Mouse (Mus musculus) embryonic facial prominence, embryonic 10.5 days (tissue): Measurements from ENCODE around the gene Sap25. TPM values are rescaled to one million over a fixed set of nuclear protein-coding genes. Genes with fewer than 3 reads are reported as not detected.
A peak's percentile ranks its signal among the peaks of the same experiment; 100 is the strongest.

Source experiments
- DNase-seq: peaks from one replicate; pipeline ENCODE4 v3.0.0-alpha.2; 2017; ENCODE audit warnings: low spot score
- H3K27ac ChIP-seq: fragments of 300-500 bp; sonication (generic); replicated peaks from 2 replicates; pipeline ENCODE4 v1.5.1; 2016; ENCODE audit warnings: mild to moderate bottlenecking
- H3K27me3 ChIP-seq: fragments of 300-500 bp; sonication (generic); replicated peaks from 2 replicates; pipeline ENCODE4 v1.6.1; 2016; ENCODE audit warnings: low read depth, mild to moderate bottlenecking; ENCODE audit not compliant: poor library complexity, severe bottlenecking
- H3K36me3 ChIP-seq: fragments of 300-500 bp; sonication (generic); replicated peaks from 2 replicates; pipeline ENCODE4 v1.6.1; 2016; ENCODE audit warnings: mild to moderate bottlenecking, moderate library complexity
- H3K4me1 ChIP-seq: fragments of 300-500 bp; sonication (generic); 2 replicates; pipeline ENCODE4 v1.6.1; 2016
- H3K4me3 ChIP-seq: fragments of 300-500 bp; sonication (generic); 2 replicates; pipeline ENCODE4 v1.5.1; 2016; ENCODE audit warnings: mild to moderate bottlenecking, moderate library complexity
- H3K9me3 ChIP-seq: fragments of 300-500 bp; sonication (generic); 2 replicates; pipeline ENCODE4 v1.6.1; 2016; ENCODE audit warnings: mild to moderate bottlenecking
- WGBS: fragments of 180-500 bp; shearing (Covaris S2); methylation state at CpG from one replicate; pipeline ENCODE4 v1.1.7; 2016; 5-methylcytosine and 5-hydroxymethylcytosine counted together
- polyA plus RNA-seq: library from polyadenylated mRNA; unstranded; fragments of >200 nt; fragmentation: Nextera tagmentation; extraction: Ambion mirVana; gene quantifications from 2 replicates; pipeline ENCODE4 v1.2.1, GENCODE M21; 2016

Gene Sap25
- polyA plus RNA-seq, 1 experiment from 2014 or later = 9.2 TPM

DNA sequence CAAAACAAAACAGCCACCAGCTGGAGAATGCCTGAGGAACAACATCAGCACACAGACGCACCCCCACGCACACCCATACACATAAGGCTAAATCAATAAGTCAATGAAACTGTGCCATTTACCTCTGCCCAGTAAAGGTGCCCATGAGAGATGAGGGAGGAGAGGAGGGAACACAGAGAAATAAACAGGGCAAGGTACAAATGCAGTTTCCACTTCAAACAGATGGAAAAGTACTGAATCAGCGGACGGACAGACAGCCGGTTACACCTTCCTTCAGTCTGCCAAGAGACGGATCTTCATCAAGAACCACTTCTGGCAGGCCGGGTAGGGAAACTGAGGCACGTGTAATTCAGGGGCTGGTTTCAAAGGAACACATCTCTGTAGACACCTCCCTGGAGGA, 33.7 kb downstream of the Sap25 start:
- peaks cover 24% of the 10 kb centered on the region for H3K4me1 ChIP-seq
- no peaks in the 10 kb centered on the region for H3K9me3 ChIP-seq
- H3K27me3 ChIP-seq = no peaks in the 10 kb centered on the region
- no peak for DNase-seq
- H3K36me3 ChIP-seq = peaks cover 31% of the 10 kb centered on the region
- no peak overlapping the region for H3K4me3 ChIP-seq
- H3K27ac ChIP-seq = no peak overlapping the region
- 93% methylated on average over 8 of the region's 8 CpGs for WGBS

DNA sequence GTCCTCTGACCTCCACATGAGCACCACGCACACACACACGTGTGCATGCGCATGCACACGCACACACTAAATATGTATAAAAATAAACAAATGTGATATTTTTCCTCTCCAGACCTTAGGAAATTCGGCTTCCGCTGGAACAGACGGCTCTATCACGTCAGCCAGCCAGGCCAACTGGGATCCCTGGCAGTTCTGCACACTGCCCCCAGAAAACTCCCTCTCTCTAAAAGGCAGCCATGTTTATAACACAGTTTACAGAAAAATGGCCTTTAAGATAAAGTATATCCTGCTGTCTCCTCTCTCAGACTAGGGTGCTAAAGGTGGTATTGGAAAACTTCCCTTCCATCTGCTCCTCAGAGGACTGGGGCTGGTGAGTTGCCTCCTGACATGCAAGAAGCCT, 36.7 kb downstream of the Sap25 start:
- no peak overlapping the region for H3K27ac ChIP-seq
- H3K9me3 ChIP-seq = no peaks in the 10 kb centered on the region
- H3K4me3 ChIP-seq = no peak overlapping the region
- no peak for DNase-seq
- H3K36me3 ChIP-seq = peaks cover 54% of the 10 kb centered on the region
- 94% methylated on average over 8 of the region's 8 CpGs for WGBS
- H3K27me3 ChIP-seq = no peaks in the 10 kb centered on the region
- H3K4me1 ChIP-seq = peaks cover under 1% of the 10 kb centered on the region

GRCm38 (mm10) chr5:137678736-137679135, 37.6 kb downstream of the Sap25 start:
- no peak overlapping the region for H3K4me3 ChIP-seq
- no peaks in the 10 kb centered on the region for H3K27me3 ChIP-seq
- H3K27ac ChIP-seq = no peak overlapping the region
- peaks cover 54% of the 10 kb centered on the region for H3K36me3 ChIP-seq
- H3K4me1 ChIP-seq = peaks cover 10% of the 10 kb centered on the region
- WGBS = 90% methylated on average over 3 of the region's 3 CpGs
- H3K9me3 ChIP-seq = no peaks in the 10 kb centered on the region
- DNase-seq = no peak

GRCm38 (mm10) chr5:137679726-137680125, 38.6 kb downstream of the Sap25 start:
- Histone ChIP-seq H3K27me3 (no peaks in the 10 kb centered on the region), H3K4me1 (peaks cover 16% of the 10 kb centered on the region), H3K9me3 (no peaks in the 10 kb centered on the region), H3K4me3 (no peak overlapping the region), H3K36me3 (peaks cover 51% of the 10 kb centered on the region), H3K27ac (no peak overlapping the region)
- DNase-seq = no peak
- WGBS = 89% methylated on average over 4 of the region's 4 CpGs

DNA sequence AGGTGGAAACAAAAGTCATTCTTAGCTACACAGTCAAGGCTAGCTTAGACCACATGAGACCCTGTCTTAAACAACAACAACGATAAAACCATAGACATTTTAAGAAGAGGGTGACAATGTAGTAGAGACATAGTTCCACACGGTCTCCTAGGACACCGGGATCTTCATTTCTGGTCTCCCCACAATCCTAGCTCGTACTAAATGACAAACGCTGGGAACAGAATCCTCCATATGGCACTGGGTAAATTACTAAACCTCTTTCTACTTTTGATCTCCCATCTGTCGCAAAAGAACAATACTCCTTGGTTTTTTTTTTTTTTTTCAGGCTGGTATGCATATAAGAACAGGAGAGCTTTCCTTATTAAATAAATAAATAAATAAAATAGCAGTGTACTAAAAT, 41.4 kb downstream of the Sap25 start:
- Histone ChIP-seq H3K4me1 (peaks cover 16% of the 10 kb centered on the region), H3K4me3 (peak overlapping the region; percentile 5; the same call in 1 of the 2 replicates)

GRCm38 (mm10) chr5:137683388-137684293, 42.5 kb downstream of the Sap25 start:
- WGBS = 18% methylated on average over 28 of the region's 28 CpGs
- peak; percentile 15 for DNase-seq
- H3K27me3 ChIP-seq = peaks cover 17% of the 10 kb centered on the region

More for the DNA sequence above, 41.4 kb downstream of the Sap25 start:
- WGBS = 94% methylated on average over 6 of the region's 6 CpGs
- Histone ChIP-seq H3K27me3 (peaks cover 17% of the 10 kb centered on the region), H3K36me3 (peaks cover 36% of the 10 kb centered on the region), H3K9me3 (no peaks in the 10 kb centered on the region), H3K27ac (no peak overlapping the region)
- no peak for DNase-seq

DNA sequence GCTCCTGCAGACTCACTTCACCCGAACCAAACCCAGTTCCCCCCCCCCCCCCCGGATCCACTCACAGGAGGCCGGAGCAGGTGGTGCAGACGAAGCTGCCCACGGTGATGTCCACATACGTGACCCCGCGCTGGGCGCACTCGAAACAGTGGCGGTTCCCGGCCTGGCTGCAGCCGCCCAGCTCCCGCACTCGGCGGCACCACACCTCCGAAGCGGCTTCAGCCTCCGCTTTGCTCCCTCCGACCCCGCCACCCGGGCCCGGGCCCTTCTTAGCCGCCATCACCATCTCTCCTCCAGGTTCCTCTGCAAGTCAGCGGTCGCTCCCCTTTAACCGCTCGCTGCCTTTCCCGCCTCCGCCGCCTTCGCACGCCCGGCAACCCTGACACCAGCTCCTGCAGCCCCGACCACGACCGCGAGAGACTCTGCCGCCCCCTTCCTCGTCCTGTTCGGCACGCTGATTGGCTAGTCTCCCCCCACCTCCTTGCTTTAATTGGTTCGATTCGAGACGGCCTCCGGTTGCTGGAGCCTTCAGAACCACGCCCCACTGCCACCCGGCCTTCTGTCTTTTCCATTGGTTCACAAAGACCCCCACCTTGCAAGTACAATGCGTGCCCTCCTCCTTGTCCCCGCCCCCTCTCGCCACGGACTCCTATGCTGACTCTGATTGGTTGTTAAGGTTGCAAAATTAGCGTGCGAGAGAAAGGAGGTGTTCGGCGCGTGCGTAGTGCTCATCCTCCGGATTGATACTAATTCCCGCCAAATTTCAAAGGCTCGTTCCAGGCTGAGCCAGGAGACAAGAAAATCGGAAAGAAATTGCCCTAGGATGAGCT, 43.4 kb downstream of the Sap25 start, which contains the start of gene Agfg2:
Gene Agfg2, minus strand, starts transcription at position 433 of the 830 bp plus-strand sequence.
- Histone ChIP-seq H3K27ac (peak within 1 kb of the TSS; percentile 87), H3K36me3 (peaks cover 26% of the 10 kb centered on the region), H3K27me3 (peaks cover 17% of the 10 kb centered on the region), H3K4me3 (peak within 1 kb of the TSS; percentile 85), H3K9me3 (no peaks in the 10 kb centered on the region), H3K4me1 (peaks cover 16% of the 10 kb centered on the region)
- peak; percentile 99 for DNase-seq
- WGBS = under 1% methylated on average over 62 of the region's 62 CpGs

More at GRCm38 (mm10) chr5:137683388-137684293, 42.5 kb downstream of the Sap25 start:
- H3K4me3 ChIP-seq = peak overlapping the region; percentile 85
- H3K36me3 ChIP-seq = peaks cover 29% of the 10 kb centered on the region
- H3K9me3 ChIP-seq = no peaks in the 10 kb centered on the region
- peak overlapping the region; percentile 87 for H3K27ac ChIP-seq
- peaks cover 16% of the 10 kb centered on the region for H3K4me1 ChIP-seq

DNA sequence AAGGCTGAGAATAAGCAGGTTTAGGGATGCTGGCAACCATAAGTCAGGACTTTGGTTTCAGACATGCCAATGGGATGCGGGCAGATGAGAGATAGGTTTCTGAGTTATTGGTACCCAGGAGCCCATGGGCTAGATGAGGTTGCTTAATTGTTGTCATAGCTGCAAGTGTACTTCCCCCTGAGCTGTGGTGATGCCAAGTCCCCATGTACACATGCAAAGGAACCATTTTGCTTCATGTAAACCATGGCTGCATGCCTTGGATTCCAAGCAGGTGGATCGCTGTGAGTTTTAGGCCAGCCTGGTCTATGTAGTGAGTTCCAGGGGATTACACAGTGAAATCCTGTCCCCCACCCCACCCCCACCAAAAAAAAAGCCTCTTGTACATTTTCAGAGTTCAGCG, 44.5 kb downstream of the Sap25 start:
- no peak for DNase-seq
- peaks cover 18% of the 10 kb centered on the region for H3K4me1 ChIP-seq
- no peaks in the 10 kb centered on the region for H3K9me3 ChIP-seq
- H3K27me3 ChIP-seq = peaks cover 21% of the 10 kb centered on the region
- peaks cover 17% of the 10 kb centered on the region for H3K36me3 ChIP-seq
- 94% methylated on average over 3 of the region's 3 CpGs for WGBS
- 0 out of 2 replicates have a peak overlapping the region, but pooled peaks have one; percentile 85 for H3K4me3 ChIP-seq
- H3K27ac ChIP-seq = peak overlapping the region; percentile 16; the same call in 1 of the 2 replicates

DNA sequence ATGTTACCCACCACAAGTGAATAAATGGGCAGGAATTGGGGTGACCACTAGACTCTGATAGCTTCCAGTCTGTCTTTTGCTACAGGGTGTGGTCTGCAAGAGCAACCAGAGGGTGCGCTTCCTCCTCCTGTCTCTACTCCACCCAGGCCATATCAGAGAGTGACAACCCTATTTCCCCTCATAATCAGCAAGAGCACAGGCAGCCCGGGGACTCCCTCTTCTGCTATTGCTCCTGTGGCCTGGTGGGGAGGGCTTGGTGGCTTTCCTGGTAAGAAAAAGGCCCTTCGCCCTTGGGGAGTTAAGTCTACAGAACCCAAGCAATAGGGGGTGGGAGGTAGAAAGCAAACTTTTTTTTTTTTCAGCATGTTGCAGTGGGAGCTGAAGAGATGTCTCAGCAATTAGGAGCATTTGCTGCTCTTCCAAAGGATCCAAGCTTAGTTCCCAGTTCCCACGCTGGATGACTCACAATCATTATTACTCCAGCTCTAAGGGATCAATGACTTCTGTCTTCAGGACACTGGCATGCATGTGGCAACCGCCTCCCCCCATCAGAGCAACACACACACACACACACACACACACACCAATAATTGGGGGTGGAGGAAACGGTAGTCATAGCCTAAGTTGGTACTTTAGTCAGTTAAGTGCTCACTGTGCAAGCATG, 45.1 kb downstream of the Sap25 start:
- Histone ChIP-seq H3K27me3 (peaks cover 22% of the 10 kb centered on the region), H3K4me3 (no peak overlapping the region), H3K27ac (no peak overlapping the region; the same call in 1 of the 2 replicates), H3K4me1 (peaks cover 19% of the 10 kb centered on the region), H3K9me3 (no peaks in the 10 kb centered on the region), H3K36me3 (peaks cover 11% of the 10 kb centered on the region)
- WGBS = 79% methylated on average over 6 of the region's 6 CpGs
- no peak for DNase-seq

GRCm38 (mm10) chr5:137689974-137690373, 48.8 kb downstream of the Sap25 start:
- Histone ChIP-seq H3K4me1 (0 out of 2 replicates have a peak, but pooled peaks cover 3% of the 10 kb centered on the region), H3K4me3 (no peak overlapping the region), H3K27ac (no peak overlapping the region), H3K9me3 (no peaks in the 10 kb centered on the region), H3K36me3 (no peaks in the 10 kb centered on the region), H3K27me3 (peaks cover 22% of the 10 kb centered on the region)
- no peak for DNase-seq
- 88% methylated on average over 3 of the region's 3 CpGs for WGBS

GRCm38 (mm10) chr5:137690531-137690930, 49.4 kb downstream of the Sap25 start:
- Histone ChIP-seq H3K36me3 (no peaks in the 10 kb centered on the region), H3K4me3 (no peak overlapping the region), H3K9me3 (no peaks in the 10 kb centered on the region), H3K4me1 (0 out of 2 replicates have a peak, but pooled peaks cover 3% of the 10 kb centered on the region), H3K27ac (no peak overlapping the region), H3K27me3 (peaks cover 19% of the 10 kb centered on the region)
- 69% methylated on average over 9 of the region's 9 CpGs for WGBS
- no peak for DNase-seq

DNA sequence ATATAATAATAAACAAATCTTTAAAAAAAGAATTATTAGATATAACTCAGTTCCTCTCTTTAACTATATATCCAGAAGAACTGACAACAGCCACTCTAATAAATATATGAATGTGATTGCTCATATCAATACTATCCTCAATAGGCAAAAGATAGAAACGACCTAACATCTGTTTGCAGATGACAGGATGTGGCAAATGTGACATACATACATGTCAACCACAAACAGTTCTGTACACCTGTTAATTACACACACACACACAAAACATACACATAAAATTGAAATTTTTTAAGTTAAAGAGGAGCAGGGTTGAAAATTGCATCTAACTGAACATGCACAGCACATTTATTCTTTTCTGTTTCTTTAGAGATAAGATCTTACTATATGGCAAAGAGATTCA, 50.7 kb downstream of the Sap25 start:
- 77% methylated on average over 1 of the region's 1 CpGs for WGBS

More for the DNA sequence above, 50.7 kb downstream of the Sap25 start:
- Histone ChIP-seq H3K4me3 (no peak overlapping the region), H3K36me3 (no peaks in the 10 kb centered on the region), H3K27me3 (0 out of 2 replicates have a peak, but pooled peaks cover 6% of the 10 kb centered on the region), H3K27ac (no peak overlapping the region), H3K4me1 (0 out of 2 replicates have a peak, but pooled peaks cover 3% of the 10 kb centered on the region), H3K9me3 (no peaks in the 10 kb centered on the region)
- DNase-seq = no peak
